Mouse (Mus musculus): ENCODE results near the gene Il11ra1.
"Not testable (repeated sequence)": the region's sequence is repeated elsewhere in the genome, so short reads cannot be mapped to it uniquely, and the experiment has no call there.

- TF ChIP-seq CTCF (IDR thresholded peaks at IDR 0.05; ENCODE audit: borderline replicate concordance, insufficient read depth, low read depth, low read length); POLR2A (IDR thresholded peaks at IDR 0.05; ENCODE audit: borderline replicate concordance, insufficient read depth, low read length): not testable (repeated sequence)
These were observed 63.4 kb downstream of the Il11ra1 start for GRCm38 (mm10) chr4:41763176-41763575.
